Mouse (Mus musculus): ENCODE measurements around the gene Olfr522.

The Olfr522 gene

GRCm38 (mm10) chr7:140115583-140116328 lies 48.8 kb downstream of the Olfr522 start, which contains the start of gene Paox:
Paox (plus strand) TSS chr7:140115799.
- DNase-seq (ENCODE audit: low read depth, low spot score), result peak; percentile 62

GRCm38 (mm10) chr7:140111943-140112342 lies 52.6 kb downstream of the Olfr522 start:
- no peak for DNase-seq (ENCODE audit: low read depth, low spot score)
